Mouse (Mus musculus) liver, embryonic 13.5 days (tissue): Measurements from ENCODE around the gene Pidd1. TPM values are rescaled to one million over a fixed set of nuclear protein-coding genes. Genes with fewer than 3 reads are reported as not detected.

Source experiments
- ATAC-seq: fragments of 200-750 bp; cut with Nextera tagmentation; 2 replicates; pipeline ENCODE4 v1.8.0; 2017; ENCODE audit warnings: low read depth, mild to moderate bottlenecking, moderate number of reproducible peaks, moderate library complexity
- DNase-seq: peaks from one replicate; pipeline ENCODE4 v3.0.0; 2022
- H3K27ac ChIP-seq: fragments of 300-500 bp; sonication (generic); 2 replicates; pipeline ENCODE4 v1.5.1; 2015; ENCODE audit warnings: moderate library complexity, mild to moderate bottlenecking, inconsistent platforms
- H3K27me3 ChIP-seq: fragments of 300-500 bp; sonication (generic); 2 replicates; pipeline ENCODE4 v1.6.1; 2015; ENCODE audit warnings: mild to moderate bottlenecking, inconsistent platforms
- H3K36me3 ChIP-seq: fragments of 300-500 bp; sonication (generic); 2 replicates; pipeline ENCODE4 v1.6.1; 2015; ENCODE audit warnings: mild to moderate bottlenecking, inconsistent platforms
- H3K4me1 ChIP-seq: fragments of 300-500 bp; sonication (generic); replicated peaks from 2 replicates; pipeline ENCODE4 v1.6.1; 2015; ENCODE audit warnings: inconsistent platforms
- H3K4me2 ChIP-seq: fragments of 300-500 bp; sonication (generic); 2 replicates; pipeline ENCODE4 v1.6.1; 2015; ENCODE audit warnings: inconsistent platforms, mild to moderate bottlenecking, moderate library complexity
- H3K4me3 ChIP-seq: fragments of 300-500 bp; sonication (generic); replicated peaks from 2 replicates; pipeline ENCODE4 v1.5.1; 2015; ENCODE audit warnings: mild to moderate bottlenecking, inconsistent platforms
- H3K9ac ChIP-seq: fragments of 300-500 bp; sonication (generic); 2 replicates; pipeline ENCODE4 v1.6.1; 2015; ENCODE audit warnings: mild to moderate bottlenecking, inconsistent platforms
- H3K9me3 ChIP-seq: fragments of 300-500 bp; sonication (generic); replicated peaks from 2 replicates; pipeline ENCODE4 v1.6.1; 2016; ENCODE audit warnings: inconsistent platforms
- WGBS: fragments of 180-500 bp; shearing (Covaris S2); methylation state at CpG from one replicate; pipeline ENCODE4 v1.1.7; 2015; ENCODE audit not compliant: insufficient replicate concordance; 5-methylcytosine and 5-hydroxymethylcytosine counted together
- polyA plus RNA-seq: library from polyadenylated mRNA; unstranded; fragments of >200 nt; fragmentation: Nextera tagmentation; extraction: Ambion mirVana; gene quantifications from 2 replicates; pipeline ENCODE4 v1.2.1, GENCODE M21; 2015

Pidd1 gene
- polyA plus RNA-seq, 1 experiment from 2014 or later: 10.9 TPM

DNA sequence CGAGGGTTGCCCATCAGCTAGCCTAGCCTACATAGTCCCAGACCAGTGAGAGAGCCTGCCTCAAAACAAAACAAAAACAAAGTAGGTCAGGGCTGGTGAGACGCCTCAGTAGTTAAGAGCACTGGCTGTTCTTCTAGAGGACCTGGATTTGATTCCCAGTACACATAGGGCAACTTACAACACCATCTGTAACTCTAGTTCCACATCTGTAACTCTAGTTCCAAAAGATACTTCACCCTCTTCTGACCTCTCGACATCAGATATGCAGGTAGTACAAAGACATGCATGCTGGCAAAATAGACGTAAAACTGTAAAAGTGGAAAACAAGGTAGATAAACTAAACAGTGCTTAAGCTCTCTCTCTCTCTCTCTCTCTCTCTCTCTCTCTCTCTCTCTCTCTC is 20.0 kb downstream of the Pidd1 start:
- ATAC-seq: no peak
- H3K4me1 ChIP-seq: peaks cover 17% of the 10 kb centered on the region

DNA sequence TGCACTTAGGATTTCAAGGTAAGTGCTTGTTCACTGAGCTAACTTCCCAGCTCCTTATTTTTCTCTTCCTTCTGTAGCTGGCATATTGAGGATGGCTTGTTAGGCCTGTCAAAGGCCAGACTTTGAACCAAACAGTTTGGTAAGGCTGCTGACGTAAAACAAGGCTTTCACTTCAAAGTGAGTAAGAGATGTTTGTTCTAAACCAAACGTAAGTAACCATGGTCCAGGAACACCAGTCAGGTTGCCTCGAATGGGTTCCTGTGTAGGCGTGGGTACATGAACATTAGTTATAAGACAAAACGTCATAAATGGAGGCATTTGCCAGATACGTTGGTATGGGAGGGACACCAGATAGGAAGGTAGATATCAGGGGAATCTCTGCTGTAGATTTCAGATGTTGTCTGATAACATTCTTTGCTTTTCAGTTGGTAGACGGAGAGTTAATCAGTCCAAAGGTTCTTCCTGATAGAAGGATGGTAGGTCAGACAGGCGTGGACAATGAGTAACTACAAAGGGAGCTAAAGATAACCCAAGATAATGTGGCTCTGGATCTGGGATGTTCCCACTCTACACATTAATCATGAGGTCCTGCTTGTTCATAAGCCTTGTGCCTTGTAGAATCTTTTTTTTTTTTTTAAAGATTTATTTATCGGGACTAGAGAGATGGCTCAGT is 23.7 kb downstream of the Pidd1 start:
- DNase-seq (no peak), ATAC-seq (peak; percentile 52; the same call in 1 of the 2 replicates)
- Histone ChIP-seq H3K27ac (peak overlapping the region; percentile 16; the same call in 1 of the 2 replicates), H3K4me1 (peaks cover 6% of the 10 kb centered on the region), H3K27me3 (no peaks in the 10 kb centered on the region; the same call in 1 of the 2 replicates), H3K4me3 (no peak overlapping the region), H3K36me3 (no peaks in the 10 kb centered on the region), H3K4me2 (no peak overlapping the region), H3K9me3 (no peaks in the 10 kb centered on the region), H3K9ac (no peak overlapping the region)
- 51% methylated on average over 9 of the region's 9 CpGs for WGBS

More for the DNA sequence above, 20.0 kb downstream of the Pidd1 start:
- 48% methylated on average over 4 of the region's 4 CpGs for WGBS
- H3K4me2 ChIP-seq: no peak overlapping the region
- DNase-seq: no peak
- H3K9me3 ChIP-seq: no peaks in the 10 kb centered on the region
- H3K4me3 ChIP-seq: no peak overlapping the region
- H3K27me3 ChIP-seq: peaks cover 3% of the 10 kb centered on the region
- no peak overlapping the region for H3K9ac ChIP-seq
- H3K36me3 ChIP-seq: no peaks in the 10 kb centered on the region
- H3K27ac ChIP-seq: no peak overlapping the region

DNA sequence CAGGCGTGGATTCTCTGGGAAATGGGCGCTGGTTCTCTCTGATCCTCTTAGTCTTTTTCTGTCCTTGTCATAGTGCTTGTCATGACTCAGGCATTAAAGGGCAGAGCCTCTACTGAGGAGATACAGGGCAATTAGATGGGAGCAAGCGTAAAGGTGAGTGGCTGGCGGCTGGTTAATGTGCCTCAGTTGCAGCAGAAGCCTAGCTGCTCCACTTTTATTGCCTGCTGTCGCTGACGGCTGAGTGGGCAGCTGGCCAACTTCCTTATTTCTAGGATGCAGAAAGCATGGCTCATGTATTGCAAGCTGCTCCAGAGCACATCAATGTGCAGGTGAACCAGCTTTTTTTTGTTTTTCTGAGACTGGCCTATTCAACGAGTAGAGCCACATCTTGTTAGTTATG is 24.9 kb downstream of the Pidd1 start:
- H3K9ac ChIP-seq: no peak overlapping the region

DNA sequence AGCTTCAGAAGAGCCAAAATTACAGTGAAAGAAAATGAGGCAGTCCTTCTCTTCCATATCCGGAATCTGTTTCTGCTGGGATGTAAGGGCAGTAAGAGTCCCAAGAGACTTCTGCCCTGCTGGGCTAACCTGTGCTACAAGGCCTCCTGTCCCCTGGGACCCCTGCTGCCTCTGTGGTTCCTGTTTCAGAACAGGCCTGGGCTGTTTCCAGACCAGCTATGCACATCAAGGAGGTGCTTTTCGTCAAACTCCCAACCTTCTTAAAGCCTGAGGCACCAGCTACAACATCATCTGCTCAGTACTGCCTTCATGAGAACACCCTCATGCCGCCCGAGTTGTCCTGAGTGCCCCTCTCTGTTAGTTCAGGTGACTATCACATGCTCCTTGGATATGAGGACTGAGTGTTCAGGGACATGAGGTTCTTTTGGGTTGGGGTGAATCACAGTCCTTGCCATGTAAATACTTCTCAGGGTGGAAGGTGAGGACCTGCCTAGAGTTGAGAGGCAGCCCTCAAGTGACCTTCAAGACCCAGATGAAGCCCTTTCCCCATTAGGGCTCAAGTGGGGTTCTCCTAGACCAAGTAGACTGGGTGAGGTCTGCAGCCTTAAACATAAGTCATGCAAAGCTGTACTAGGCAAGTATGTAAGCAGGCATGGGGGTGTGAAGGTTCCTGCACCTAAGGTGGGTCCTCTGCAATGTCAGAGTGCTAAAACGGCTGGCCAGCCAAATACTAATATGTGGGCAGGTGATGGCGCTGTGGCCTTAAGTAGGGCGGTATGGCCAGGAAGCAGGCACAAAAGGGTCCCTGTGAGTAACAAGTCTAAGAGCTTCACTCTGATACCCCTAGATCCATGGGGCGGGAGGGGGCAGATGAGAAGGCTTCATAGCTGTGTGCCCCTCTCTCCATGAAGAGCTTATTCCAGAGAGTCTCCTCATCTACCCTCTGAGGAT is 25.8 kb downstream of the Pidd1 start:
- Histone ChIP-seq H3K27me3 (no peaks in the 10 kb centered on the region), H3K4me2 (no peak overlapping the region), H3K27ac (no peak overlapping the region), H3K9ac (no peak overlapping the region), H3K4me3 (no peak overlapping the region), H3K36me3 (no peaks in the 10 kb centered on the region), H3K9me3 (no peaks in the 10 kb centered on the region), H3K4me1 (peaks cover 21% of the 10 kb centered on the region)
- DNase-seq (no peak), ATAC-seq (no peak)
- 63% methylated on average over 8 of the region's 8 CpGs for WGBS

More for the DNA sequence above, 24.9 kb downstream of the Pidd1 start:
- DNase-seq (no peak), ATAC-seq (no peak)
- Histone ChIP-seq H3K4me1 (peaks cover 14% of the 10 kb centered on the region), H3K27ac (no peak overlapping the region), H3K4me3 (no peak overlapping the region), H3K4me2 (no peak overlapping the region), H3K27me3 (no peaks in the 10 kb centered on the region; the same call in 1 of the 2 replicates), H3K9me3 (no peaks in the 10 kb centered on the region), H3K36me3 (no peaks in the 10 kb centered on the region)
- WGBS: 44% methylated on average over 7 of the region's 7 CpGs

DNA sequence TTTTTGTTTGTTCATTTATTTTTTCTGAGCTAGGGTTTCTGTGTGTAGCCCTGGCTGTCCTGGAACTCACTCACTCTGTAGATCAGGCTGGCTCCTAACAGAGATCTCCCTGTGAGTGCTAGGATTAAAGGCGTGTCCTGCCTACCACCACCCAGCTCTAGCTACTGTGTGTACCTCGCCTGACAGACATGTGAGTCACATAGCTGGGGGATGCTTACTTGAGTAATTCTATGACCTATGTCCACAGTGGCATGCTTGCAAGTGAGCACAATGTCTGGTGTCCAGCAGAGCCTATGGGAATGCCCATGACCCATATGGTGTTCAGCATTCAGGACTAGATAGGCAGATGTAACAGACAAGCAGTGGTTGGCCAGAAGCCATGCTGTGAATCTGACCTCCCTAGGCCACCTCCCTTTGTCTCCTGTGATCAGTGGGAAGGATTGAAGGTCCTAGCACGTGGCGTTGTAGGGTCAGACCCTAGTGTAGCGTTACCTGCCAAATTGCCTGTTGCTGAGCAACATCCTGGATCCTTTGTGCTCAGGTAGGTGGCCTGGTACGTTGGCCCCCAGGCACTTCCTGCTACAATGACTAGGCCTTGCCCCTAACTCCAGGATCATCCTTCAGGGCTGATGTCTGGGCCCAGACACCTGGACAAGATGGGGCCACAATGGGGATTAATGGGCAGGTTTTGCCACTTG is 27.5 kb downstream of the Pidd1 start:
- no peaks in the 10 kb centered on the region for H3K36me3 ChIP-seq
- DNase-seq (no peak), ATAC-seq (no peak)
- peaks cover 34% of the 10 kb centered on the region for H3K4me1 ChIP-seq
- no peak overlapping the region for H3K27ac ChIP-seq
- H3K27me3 ChIP-seq: no peaks in the 10 kb centered on the region
- H3K9me3 ChIP-seq: no peaks in the 10 kb centered on the region
- no peak overlapping the region for H3K9ac ChIP-seq
- H3K4me3 ChIP-seq: no peak overlapping the region
- H3K4me2 ChIP-seq: no peak overlapping the region
- WGBS: 73% methylated on average over 6 of the region's 6 CpGs

DNA sequence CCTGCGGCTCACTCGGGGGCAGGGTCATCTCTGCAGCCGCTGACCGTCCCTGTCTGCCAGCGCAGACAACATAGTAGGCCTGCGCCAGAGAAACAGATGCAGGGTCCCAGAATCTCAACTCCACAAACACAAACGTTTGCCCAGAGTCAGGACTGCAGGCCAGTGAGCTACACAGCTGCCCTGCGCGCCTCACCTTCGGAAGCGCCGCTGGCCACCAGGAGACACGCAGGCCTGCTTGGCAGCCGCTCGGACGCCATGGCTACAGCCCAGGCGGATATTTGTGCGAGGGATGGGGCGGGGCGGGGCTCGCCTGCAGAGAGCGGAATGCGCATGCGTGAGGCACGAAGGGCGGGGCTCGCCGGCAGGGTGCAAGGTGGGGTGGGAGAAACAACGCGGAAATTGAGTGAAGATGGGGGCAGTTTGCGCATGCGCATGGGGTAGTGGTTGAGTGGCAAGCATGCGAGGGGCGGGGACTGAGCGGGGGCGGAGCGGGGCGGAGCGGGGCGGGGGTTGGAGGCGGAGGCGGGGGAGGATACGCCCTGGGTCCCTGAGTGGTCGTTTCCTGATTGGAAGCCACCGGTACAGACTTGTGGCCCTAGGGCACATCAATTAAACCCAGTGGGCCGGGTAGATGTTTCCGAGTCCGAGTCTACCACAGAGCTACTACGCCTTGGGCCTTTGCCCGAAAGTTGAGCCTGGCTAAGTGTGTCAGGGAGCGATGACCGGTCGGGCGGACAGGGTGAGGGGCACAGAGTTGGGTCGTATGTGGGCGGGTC is 29.8 kb downstream of the Pidd1 start, which contains the start of gene Gatd1:
Gatd1 (minus strand) TSS at position 328 of the 776 bp plus-strand sequence.
- Histone ChIP-seq H3K4me1 (peaks cover 38% of the 10 kb centered on the region), H3K27me3 (no peaks in the 10 kb centered on the region), H3K4me2 (peak within 1 kb of the TSS; percentile 96), H3K36me3 (peaks cover 15% of the 10 kb centered on the region), H3K9ac (peak within 1 kb of the TSS; percentile 87), H3K4me3 (peak within 1 kb of the TSS; percentile 75), H3K27ac (peak within 1 kb of the TSS; percentile 79), H3K9me3 (no peaks in the 10 kb centered on the region)
- WGBS: under 1% methylated on average over 54 of the region's 56 CpGs
- DNase-seq (peak; percentile 99), ATAC-seq (peak; percentile 93)

DNA sequence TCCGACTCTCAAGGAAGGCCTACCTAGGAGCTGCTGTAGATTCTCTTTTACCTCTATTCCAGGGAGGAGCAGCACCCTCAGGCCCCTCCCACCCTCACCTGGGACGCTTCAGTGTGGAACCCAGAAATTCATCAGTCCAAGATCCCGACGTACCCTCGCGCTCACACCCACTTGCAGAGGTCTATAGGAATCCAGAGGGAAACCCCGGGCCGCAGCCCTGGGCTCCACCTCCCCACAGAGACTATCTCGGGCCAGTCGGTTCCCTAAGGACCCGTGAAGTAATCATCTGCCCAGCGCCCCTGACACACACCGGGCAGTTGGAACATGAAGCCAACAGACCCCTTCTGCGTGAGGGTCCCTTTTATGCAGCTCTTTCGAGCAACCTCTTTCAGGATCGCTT is 30.5 kb downstream of the Pidd1 start:
- ATAC-seq: peak; percentile 6
- Histone ChIP-seq H3K9me3 (no peaks in the 10 kb centered on the region), H3K27ac (peak overlapping the region; percentile 78), H3K4me2 (peak overlapping the region; percentile 96), H3K36me3 (peaks cover 20% of the 10 kb centered on the region), H3K4me3 (peak overlapping the region; percentile 75), H3K4me1 (peaks cover 34% of the 10 kb centered on the region), H3K27me3 (no peaks in the 10 kb centered on the region), H3K9ac (peak overlapping the region; percentile 87)
- DNase-seq: no peak
- whole genome bisulfite sequencing: 4% methylated on average over 16 of the region's 16 CpGs

DNA sequence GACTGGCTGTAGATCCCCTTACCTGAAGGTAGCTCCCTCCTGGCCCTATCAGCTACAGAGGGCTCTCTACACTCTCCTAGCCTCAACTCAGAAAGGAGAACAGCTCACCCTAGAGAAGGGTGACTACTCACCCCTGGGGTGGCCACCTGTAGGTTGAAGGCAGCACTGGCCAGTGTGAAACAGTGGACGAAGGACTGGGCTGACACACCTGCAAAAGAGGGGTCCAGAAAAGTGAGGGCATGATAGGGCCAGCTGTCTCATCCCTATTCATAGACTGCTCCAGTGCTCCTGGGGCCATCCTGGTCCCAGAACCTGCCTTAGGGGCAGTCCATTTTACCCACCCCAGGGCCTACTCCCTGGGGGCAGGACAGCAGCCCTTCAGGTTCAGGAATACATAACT is 32.2 kb downstream of the Pidd1 start:
- no peak for DNase-seq
- Histone ChIP-seq H3K4me1 (peaks cover 34% of the 10 kb centered on the region), H3K27ac (no peak overlapping the region), H3K36me3 (peaks cover 30% of the 10 kb centered on the region), H3K9ac (no peak overlapping the region), H3K9me3 (no peaks in the 10 kb centered on the region), H3K27me3 (no peaks in the 10 kb centered on the region), H3K4me2 (no peak overlapping the region), H3K4me3 (no peak overlapping the region)
- WGBS: 85% methylated on average over 1 of the region's 1 CpGs
- no peak for ATAC-seq

DNA sequence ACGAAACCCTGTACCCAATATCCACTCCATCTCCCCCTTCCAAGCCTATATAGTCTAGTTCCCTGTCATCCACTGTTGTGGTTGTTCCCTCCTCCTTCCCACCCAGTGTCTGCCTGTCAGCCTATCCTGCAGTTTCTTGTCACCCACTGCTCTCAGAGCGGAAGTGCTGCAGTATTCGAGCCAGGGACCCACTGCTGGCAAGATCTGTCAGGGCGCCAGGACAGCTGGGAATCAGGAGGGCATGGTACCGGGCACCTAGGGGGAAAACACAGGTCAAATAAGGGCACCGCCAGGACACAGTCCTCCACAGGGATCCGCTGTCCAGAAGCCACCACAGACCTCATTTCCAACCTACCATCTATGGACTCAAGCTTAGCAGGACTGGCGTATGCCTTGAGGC is 33.2 kb downstream of the Pidd1 start:
- Histone ChIP-seq H3K27ac (no peak overlapping the region), H3K9ac (0 out of 2 replicates have a peak overlapping the region, but pooled peaks have one; percentile 3), H3K4me2 (no peak overlapping the region), H3K36me3 (peaks cover 30% of the 10 kb centered on the region), H3K27me3 (no peaks in the 10 kb centered on the region), H3K4me3 (no peak overlapping the region), H3K9me3 (no peaks in the 10 kb centered on the region), H3K4me1 (peaks cover 34% of the 10 kb centered on the region)
- ATAC-seq: no peak
- WGBS: 84% methylated on average over 8 of the region's 8 CpGs
- DNase-seq: no peak

DNA sequence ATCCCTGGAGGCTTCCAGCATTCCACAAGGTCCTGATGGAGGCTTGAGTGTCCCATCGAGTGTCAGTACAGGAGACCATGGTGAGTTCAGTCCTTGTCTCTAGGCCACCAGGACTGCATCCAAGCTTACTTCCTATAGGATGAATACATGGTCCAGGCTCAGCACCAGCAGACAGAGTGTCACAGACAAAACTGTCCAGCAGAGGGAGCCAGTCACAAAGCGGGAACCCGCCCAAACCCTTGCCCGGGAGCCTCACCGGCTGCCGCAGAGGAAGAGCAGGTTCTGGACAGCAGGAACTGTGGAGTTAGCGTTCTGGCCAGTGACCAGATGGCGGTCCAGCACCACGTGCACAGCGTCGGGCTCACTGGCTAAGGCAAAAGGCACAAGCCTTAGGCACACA is 35.0 kb downstream of the Pidd1 start:
- peak; percentile 58 for ATAC-seq
- WGBS: 14% methylated on average over 11 of the region's 11 CpGs
- no peak overlapping the region for H3K4me3 ChIP-seq
- H3K9me3 ChIP-seq: no peaks in the 10 kb centered on the region
- peak; percentile 71 for DNase-seq
- 0 out of 2 replicates have a peak overlapping the region, but pooled peaks have one; percentile 27 for H3K9ac ChIP-seq
- no peak overlapping the region for H3K27ac ChIP-seq
- peaks cover 36% of the 10 kb centered on the region for H3K36me3 ChIP-seq
- no peak overlapping the region for H3K4me2 ChIP-seq
- peaks cover 26% of the 10 kb centered on the region for H3K4me1 ChIP-seq
- no peaks in the 10 kb centered on the region for H3K27me3 ChIP-seq
